Mouse (Mus musculus): ENCODE results near the gene Dntt.

Dntt gene

DNA sequence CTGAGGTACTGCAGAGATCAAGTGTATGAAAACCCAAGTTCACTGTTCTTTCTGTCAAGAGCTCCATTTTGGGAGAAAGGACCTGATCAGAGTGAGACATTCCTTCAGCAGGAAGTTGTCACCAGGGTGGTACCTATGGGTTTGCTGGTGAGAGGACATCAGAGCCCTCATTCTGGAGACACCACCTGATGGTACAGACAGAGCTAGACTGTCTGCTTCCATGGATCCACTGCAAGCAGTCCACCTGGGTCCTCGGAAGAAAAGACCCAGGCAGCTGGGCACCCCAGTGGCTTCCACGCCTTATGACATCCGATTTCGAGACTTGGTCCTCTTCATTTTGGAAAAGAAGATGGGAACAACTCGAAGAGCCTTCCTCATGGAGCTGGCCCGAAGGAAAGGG lies at the start of gene Dntt:
Dntt (plus strand) TSS at position 57 of the 400 bp plus-strand sequence.
- DNase-seq (ENCODE audit: low read depth, low spot score) = no peak

DNA sequence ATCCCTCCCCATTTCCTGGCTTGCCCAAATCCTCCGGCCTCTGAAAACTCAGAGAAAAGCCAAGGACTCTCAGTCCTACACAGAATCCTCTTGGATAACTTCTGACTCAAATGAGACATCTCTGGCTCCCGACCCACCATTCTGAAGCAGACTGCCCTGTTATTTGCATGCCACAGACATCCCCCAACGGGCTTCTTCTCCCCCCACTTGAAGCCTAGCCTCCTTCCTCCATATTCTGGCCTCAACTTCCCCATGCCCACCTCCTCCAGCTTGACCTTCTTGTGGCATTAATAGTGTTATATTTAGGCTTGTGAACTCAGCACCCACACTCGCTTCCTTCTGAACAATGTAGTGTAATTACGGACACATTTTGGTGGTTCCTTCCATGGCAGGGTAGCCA lies 48.4 kb upstream of the Dntt start:
- no peak for DNase-seq (ENCODE audit: low read depth, low spot score)

DNA sequence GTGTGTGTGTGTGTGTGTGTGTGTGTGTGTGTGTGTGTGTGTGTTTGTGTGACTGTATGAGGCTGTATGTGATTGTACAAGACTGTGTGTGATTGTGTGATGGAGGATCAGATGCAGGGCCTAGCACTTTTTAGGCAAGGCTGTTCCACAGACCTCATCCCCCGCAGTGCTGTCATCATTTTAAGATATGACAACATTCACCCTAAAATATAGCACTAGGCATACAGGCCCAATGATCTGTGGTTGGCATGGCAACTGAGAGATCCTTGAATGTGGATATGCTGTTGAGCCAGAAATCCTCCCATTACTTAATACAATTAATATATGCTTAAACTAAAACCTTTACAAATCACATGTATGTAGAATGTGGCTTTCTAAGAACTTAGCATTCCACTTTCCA lies 44.5 kb upstream of the Dntt start:
- DNase-seq (ENCODE audit: low read depth, low spot score) = no peak

DNA sequence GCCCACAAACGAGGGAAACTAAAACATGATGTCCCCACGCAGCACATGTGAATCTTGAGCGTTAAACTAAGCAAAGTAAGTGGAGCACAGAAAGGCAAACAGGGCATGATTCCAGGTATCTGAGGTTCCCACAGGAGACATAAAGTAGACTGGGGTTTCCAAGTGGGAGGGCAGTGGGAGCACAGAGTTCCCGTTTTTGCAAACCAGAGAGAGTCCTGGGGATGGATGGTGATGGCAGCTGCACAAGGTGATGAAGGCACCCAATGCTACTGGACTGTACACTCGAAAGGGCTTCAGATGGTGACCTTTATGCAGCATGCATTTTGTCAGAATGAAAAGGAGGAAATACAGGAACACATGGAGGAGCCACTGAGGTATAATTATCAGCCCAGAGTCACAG lies 40.2 kb upstream of the Dntt start:
- DNase-seq (ENCODE audit: low read depth, low spot score) = no peak

DNA sequence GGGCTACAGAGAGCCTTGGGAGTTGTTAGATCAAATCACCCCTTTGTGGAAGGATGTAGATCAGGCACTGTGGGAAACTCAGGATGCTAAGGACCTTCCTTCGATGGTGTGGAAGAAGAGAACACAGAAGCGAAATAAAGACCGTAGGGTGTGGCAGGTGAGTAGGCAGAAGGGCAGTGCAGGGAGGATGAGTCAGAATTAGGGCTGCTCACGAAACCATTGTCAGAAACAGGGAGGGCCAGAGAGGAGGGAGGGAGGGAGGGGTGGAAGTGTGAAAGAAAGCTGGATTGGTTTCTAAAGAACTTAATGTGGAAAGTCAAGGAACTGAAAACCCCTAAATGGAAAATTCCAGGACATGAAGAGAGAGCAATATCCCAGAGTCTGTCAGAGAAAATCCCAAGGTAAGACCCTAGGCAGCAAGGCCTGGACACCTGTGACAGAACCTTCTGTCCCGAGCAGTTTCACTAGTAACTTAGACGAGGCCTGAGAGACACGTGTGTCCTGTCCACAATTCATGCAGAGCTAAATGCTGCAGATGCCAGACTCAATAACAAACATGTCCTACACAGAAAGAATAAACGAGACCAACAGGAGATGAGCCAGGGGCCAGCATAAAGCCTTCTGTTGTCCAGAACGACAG lies 39.0 kb upstream of the Dntt start:
- DNase-seq (ENCODE audit: low read depth, low spot score) = no peak

DNA sequence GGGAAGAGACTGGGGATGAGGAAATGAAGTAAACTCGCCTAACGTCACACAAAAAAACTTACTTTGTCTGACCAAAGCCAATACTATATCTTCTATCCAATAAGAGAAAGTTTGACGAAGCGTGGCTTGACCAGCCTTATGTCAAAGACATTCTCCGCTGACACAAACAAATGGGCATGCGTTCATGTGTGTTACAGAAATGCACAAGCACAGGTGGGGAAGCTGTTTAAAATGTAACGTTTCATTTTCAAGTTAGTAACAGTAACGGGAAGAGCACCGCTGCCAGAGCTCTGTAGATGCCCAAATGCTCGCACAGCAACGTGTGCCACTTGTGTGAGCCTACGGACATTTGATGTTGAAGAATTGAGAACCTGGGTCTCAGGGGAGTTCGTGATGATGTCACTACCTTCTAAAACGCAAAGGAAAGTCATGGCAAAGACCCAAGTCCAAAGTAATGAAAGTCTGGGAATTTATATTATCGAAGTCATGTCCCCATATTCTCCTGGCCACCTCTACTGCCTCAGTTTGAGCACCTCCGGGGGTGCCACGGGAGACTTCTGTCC lies 38.2 kb upstream of the Dntt start:
- no peak for DNase-seq (ENCODE audit: low read depth, low spot score)

DNA sequence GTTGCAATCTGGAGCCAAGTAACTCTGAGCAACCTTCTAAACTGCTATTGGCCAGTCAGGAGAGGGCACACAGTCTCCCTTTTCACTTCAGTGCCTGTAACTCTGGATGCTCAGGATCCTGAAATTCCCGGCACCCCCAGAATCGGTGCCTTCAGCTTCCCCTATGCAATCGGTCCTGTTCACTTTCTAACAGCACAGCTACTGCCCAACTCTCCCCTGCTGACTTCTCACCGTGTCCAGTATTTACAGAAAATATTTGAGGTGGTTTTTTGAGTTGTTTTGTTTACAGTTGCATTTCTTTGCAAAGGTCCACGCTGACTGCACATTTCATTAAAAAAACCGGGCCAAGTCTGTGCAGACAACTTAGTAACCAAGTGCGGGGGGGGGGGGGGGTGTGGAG lies 37.4 kb upstream of the Dntt start:
- no peak for DNase-seq (ENCODE audit: low read depth, low spot score)

DNA sequence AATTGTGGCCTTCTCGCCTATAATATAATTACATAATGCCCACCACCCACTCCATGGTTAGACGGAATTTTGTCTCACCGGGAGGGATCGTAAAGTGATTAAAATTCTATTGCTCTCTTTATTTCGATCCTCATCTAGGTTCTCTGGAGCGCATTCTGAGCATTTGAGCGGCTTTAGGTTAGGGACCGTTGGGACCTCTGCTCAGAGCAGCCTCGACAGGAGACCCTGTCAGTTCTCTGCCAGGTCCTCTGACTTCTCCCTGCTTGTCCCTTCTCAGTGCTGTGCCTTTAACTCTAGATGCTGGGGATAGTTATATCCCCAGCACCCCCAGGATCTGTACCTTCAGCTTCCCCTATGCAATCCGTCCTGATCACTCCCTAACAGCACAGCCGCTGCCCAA lies 37.0 kb upstream of the Dntt start:
- no peak for DNase-seq (ENCODE audit: low read depth, low spot score)

DNA sequence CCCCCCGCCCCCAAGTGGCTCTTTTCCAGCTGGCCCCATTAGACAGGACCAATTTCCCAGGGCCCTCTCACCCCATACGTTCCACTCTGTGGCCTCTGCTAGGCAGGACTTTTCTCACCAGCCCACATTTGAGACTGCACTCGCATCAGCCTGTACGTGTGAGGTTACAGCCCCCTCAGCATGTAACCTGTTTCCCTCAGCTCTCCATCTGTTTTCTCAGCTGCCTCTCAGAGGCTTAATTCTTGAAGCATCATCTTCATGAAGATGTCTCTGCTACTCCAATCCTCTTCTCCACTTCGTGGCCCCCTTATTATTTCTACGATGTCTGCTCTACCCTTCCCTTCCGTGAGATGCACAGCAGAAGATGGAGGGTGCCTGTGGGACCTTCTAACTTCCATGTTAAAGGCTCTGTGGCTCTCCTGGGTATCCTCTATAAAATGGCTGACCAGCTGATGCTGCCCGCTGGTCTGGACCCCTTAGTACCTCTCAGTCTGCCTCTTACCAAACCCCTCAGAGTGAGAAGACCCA lies 36.5 kb upstream of the Dntt start:
- no peak for DNase-seq (ENCODE audit: low read depth, low spot score)

DNA sequence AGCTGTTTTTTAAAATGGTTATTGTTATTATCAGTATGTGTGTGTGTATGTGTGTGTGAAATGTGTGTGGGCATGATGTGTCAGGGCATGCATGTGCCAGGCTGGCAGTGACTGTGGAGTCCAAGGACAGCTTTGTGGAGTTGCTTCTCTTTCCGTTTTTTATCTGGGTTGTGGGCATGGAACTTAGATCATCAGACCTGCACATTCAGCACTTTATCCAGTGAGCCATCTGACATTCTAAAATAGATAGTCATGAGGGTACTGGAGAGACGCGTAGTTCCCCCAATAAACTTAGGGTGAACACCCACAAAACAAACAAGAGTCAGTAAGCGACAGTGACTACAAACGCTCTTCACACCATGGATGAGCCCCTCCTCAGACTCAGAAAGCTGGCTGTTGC lies 35.7 kb upstream of the Dntt start:
- no peak for DNase-seq (ENCODE audit: low read depth, low spot score)

DNA sequence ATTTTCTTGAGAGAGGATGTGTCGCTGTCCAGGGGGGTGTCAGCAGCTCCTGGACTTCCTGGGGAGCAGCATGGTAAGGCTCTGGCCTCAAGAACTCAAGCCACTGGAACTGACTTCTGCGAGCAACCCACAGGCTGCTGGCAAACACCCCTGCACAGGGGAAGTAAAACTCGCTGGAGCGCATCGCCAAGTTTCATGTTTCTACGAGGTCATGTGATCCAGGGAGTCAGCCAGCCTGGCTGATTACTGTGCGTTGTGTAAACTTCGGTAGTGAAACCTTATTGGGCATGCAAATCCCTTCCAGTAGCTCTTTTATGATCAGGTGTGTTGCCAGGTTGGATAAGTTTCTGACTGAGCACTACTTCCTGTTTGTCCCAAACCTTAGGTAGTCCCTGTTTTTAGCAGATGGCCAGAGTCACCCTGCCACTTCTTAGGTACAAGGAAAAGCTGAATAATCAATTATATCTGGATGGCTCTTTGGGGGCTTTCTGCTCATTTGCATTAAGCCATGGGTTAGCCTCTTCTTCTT lies 35.0 kb upstream of the Dntt start, which contains the start of gene Blnk:
Blnk (minus strand) TSS at position 479 of the 529 bp plus-strand sequence.
- no peak for DNase-seq (ENCODE audit: low read depth, low spot score)

DNA sequence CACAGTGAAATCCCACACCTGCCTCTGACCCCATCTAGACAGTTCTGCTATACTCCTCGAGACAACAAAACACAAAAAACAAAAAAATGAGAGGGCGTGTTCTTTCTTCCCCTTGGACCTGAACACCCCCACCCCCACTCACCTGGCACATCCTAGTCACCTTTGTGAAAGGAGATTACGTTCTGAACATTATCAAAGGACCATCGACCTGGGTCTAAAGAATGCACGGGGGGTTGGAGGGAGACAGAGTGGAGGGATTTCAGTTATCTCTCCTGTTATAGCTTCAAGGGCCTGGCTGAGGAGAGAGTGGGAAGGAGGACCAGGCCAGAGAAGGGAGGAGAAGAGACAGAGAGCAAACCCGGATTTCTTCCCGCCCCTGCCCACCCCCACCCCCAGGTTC lies 34.2 kb upstream of the Dntt start:
- no peak for DNase-seq (ENCODE audit: low read depth, low spot score)

DNA sequence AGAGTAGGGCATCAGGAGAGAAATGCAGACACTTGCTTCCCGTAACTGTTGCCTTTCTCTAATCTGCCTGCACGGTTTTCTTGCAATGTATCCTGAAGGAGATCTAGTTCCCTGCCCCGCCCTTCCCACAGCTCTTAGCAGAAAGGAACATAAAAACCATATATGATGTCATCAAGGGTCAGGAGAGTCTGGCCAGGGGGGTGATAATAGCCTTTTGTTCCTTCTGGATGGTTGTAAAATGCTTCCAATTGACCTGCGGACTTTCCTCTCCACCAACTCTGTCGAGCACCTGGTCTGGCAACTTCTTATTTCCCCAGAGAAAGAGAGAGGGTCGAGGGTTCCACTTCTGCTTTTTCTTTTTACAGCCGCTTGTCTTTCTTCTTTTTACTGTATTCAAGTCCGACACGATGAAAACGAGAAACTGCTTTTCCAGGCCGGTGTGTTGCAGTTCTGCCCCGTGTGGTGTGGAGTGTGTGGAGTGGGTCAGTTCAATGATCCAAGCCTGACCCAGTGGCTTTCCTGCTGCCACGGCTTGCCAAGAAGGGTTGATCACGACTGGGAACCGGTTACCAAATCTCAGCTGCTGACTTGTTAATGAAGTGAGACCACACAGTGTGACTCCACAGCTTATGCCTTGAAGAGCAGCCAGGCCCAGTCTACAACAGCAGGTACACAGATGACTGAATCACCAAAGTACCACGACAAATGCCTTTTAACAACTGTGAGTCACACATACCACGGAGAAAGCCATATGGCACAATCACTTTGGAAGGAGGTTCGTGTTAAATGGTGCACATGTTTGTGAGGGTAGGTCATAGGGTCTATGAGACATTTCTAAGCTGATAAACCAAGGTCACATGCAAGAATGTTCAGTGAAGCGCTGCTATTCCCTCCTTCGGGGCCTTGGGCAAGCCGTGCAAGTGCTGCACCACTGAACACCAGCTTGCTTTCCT lies 33.4 kb upstream of the Dntt start:
- no peak for DNase-seq (ENCODE audit: low read depth, low spot score)

DNA sequence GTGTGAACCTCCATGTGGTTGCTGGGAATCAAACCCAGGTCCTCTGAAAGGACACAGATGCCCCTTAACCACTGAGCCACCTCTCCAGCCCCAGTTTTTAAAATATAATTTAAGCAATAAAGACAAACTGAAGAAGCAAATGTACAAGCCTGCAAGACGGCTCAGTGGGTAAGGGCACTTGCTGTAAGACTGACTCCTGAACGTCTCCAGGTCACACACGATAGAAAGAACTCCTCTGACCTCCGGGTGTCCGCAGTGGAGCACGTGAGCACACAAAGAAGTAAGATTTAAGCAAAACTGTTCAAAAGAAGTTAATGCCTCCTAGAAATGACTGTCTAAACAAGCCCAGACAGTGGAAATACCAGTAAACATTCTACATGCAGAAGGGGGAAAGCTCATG lies 32.4 kb upstream of the Dntt start:
- DNase-seq (ENCODE audit: low read depth, low spot score) = no peak

DNA sequence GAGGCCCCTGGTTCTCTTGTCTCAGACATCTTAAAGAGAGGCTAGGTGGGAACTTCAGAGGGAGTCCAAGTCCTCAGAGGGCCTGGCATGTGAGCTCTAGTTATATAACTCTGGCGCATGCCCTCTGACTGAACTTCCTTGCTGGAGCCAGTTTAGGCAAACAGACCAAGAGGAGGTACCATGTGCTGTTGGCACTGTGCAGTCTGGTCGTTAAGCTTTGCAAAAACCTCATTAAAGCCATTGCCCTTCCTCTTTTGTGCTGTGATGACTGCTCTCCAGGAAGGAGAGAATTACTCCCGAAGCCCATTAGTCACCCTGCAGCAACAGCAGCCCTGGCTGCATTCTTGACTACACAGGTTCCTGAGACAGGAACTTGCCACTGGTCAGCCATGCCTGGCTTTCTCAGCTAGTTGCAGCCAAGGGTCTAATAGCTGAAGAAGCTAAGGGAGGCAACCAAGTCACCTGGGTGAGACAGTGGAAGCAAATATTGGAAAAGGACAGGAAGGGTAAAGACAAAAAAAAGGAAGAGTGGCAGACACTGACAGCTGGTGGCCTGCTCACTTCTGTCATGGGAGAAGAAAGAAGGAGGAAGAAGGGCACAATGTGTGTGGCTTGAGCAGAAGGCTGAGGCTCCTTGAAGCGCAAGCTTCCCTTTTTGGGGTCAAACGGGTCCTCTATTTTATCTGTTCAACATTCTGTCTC lies 30.5 kb upstream of the Dntt start:
- DNase-seq (ENCODE audit: low read depth, low spot score) = no peak

DNA sequence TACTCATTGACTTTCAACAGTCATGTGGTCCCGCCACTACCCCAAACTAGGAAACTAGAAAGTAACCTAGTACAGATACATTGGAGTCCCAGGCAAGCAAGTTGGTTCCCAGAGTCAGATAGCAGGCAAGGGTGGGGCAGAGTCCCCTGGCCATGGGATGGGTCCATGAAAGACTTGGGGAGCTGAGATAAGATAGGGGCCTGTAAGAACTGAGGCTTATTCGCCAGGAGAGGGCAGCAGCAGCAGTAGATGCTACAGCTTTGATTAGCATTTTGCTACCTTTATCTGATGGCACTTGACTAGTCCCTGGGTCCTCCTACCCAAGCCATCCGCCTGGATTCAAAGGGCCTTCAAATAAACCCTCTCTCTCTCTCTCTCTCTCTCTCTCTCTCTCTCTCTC lies 29.5 kb upstream of the Dntt start:
- peak; percentile 45 for DNase-seq (ENCODE audit: low read depth, low spot score)

DNA sequence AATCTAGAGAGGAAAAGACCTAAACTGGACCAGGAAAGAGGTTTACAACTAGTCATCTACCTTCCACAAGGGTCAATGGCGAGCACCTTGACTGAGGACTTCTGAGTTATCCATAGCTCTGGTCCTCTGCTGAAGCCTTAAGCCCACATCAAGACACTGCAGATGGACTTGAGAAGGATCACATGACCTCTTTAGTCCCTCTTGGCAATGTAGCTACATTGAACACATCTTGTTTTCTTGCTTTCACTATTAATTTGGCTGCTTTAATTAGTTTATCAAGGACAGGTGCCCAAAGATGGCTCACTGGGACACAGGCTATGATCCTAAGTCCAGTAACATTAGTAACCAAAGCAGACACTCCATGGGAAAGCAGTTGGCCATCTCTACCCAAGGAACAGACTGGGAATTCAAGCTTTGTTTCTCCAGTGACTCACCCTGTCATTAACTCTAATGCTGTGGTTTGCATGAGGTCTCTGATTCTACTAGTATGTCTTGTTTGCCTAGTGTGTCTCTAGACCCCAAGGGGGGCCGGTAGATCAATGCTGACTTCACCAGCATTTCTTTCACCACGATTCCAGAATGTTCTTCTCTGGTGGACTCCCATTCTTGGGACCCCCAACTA lies 25.3 kb upstream of the Dntt start:
- DNase-seq (ENCODE audit: low read depth, low spot score) = no peak

DNA sequence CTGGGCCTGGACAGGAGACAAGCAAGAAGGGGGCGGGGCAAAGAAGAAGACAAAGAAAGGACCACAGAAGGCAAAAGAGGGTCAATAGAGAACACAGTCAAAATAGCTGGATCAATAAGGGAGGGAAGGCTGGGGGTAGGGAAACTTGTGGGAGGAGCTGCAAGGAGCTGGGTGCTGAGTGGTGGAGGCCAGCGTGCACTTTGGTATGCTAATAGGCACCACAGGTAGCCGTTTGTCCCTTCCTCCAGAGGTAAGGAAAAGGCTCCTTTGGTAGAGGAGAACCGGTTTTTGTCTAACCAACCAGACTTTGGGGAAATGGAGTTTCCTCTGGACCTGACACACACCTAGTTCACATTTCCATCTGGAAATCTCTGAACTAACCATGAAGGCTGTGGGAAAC lies 22.5 kb upstream of the Dntt start:
- peak; percentile 49 for DNase-seq (ENCODE audit: low read depth, low spot score)

DNA sequence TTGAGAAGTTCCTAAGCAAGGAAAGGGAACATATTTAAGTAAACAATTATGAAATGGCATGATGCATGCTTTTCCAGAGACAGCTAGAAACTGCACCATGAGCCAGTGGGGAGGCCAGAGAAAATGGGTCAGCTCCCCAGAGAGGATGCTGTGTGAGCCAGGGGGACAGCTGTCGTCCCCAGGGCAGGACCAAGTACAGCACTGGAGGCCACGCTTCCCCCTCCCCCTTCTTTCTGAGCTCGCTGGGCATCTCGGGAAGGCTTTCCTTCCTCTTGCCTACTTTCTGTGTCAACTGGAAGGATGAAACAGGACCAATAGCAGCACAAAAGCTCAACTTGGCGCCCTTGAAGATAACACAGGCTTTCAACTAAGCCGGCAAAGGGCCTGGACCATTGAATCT lies 21.7 kb upstream of the Dntt start:
- no peak for DNase-seq (ENCODE audit: low read depth, low spot score)

DNA sequence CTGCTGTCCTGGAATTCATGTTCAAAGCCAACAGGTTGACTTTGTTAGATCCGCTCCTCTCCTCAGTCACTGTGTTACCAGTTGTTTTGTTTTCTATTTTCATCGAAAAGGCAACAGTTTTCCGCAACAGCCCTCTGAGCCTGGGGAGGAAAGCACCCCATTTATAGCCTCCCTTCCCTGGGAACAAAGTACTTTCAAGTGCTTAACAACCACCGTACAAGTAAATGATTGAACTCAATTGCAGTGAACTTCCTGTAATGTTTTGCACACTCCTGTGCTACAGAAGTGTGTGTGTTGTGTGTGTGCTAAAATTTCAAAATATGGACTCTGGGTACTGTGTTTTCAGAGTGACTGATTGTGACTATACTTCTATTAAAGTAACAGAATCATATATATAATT lies 21.3 kb upstream of the Dntt start:
- DNase-seq (ENCODE audit: low read depth, low spot score) = no peak

Measured in ES-CJ7 (cell line).